Mouse (Mus musculus): ENCODE measurements around the gene Csrp2. TPM values are rescaled to one million over a fixed set of nuclear protein-coding genes. Genes with fewer than 3 reads are reported as not detected.
A peak's percentile ranks its signal among the peaks of the same experiment; 100 is the strongest.

The Csrp2 gene
- 9.4 and 9.7 TPM in 2 replicates for polyA plus RNA-seq (2012; rRNA removed)

GRCm38 (mm10) chr10:110919531-110920343 lies at the start of gene Csrp2:
Gene Csrp2, plus strand, starts transcription at chr10:110919789.
- Histone ChIP-seq H3K4me1 (ENCODE audit: control insufficient read depth, insufficient read depth, insufficient read length) (peaks cover 4% of the 10 kb centered on the region; the same call in 1 of the 2 replicates), H3K27me3 (ENCODE audit: control insufficient read depth, insufficient read depth, low read length) (no peaks in the 10 kb centered on the region), H3K27ac (ENCODE audit: insufficient read depth, low read length) (peak within 1 kb of the TSS; percentile 44), H3K36me3 (ENCODE audit: control insufficient read depth, insufficient read depth, low read length) (no peaks in the 10 kb centered on the region), H3K4me3 (ENCODE audit: extremely low read depth, insufficient read depth, insufficient read length) (peak within 1 kb of the TSS; percentile 71)
- peak; percentile 55 to 79 for DNase-seq (ENCODE audit: low read depth in 1 of 2, low spot score in 2 of 2)
- WGBS = under 1% methylated on average over 67 of the region's 67 CpGs
- no peak for TF ChIP-seq CTCF (IDR thresholded peaks at IDR 0.05; ENCODE audit: extremely low read depth, insufficient read depth, insufficient read length, insufficient replicate concordance)
- TF ChIP-seq POLR2A (IDR thresholded peaks at IDR 0.05; ENCODE audit: low read depth, low read length) = no peak; the same call in 1 of the 2 replicates

- no peaks in the 10 kb centered on the region for H3K36me3 ChIP-seq (ENCODE audit: control insufficient read depth, insufficient read depth, low read length)
- H3K27me3 ChIP-seq (ENCODE audit: control insufficient read depth, insufficient read depth, low read length) = no peaks in the 10 kb centered on the region
- DNase-seq (ENCODE audit: low read depth in 1 of 2, low spot score in 2 of 2) = no peak
- WGBS = 90% methylated on average over 8 of the region's 8 CpGs
- H3K4me3 ChIP-seq (ENCODE audit: extremely low read depth, insufficient read depth, insufficient read length) = no peak overlapping the region
- no peak overlapping the region for H3K27ac ChIP-seq (ENCODE audit: insufficient read depth, low read length)
- H3K4me1 ChIP-seq (ENCODE audit: control insufficient read depth, insufficient read depth, insufficient read length) = no peaks in the 10 kb centered on the region
- TF ChIP-seq CTCF (IDR thresholded peaks at IDR 0.05; ENCODE audit: extremely low read depth, insufficient read depth, insufficient read length, insufficient replicate concordance) (no peak), POLR2A (IDR thresholded peaks at IDR 0.05; ENCODE audit: low read depth, low read length) (no peak)
These were observed 44.7 kb upstream of the Csrp2 start for GRCm38 (mm10) chr10:110874853-110875252.

- Histone ChIP-seq H3K27ac (ENCODE audit: insufficient read depth, low read length) (no peak overlapping the region), H3K4me3 (ENCODE audit: extremely low read depth, insufficient read depth, insufficient read length) (no peak overlapping the region), H3K36me3 (ENCODE audit: control insufficient read depth, insufficient read depth, low read length) (no peaks in the 10 kb centered on the region), H3K27me3 (ENCODE audit: control insufficient read depth, insufficient read depth, low read length) (no peaks in the 10 kb centered on the region), H3K4me1 (ENCODE audit: control insufficient read depth, insufficient read depth, insufficient read length) (no peaks in the 10 kb centered on the region)
- WGBS = 91% methylated on average over 3 of the region's 3 CpGs
- DNase-seq (ENCODE audit: low read depth in 1 of 2, low spot score in 2 of 2) = no peak
- TF ChIP-seq POLR2A (IDR thresholded peaks at IDR 0.05; ENCODE audit: low read depth, low read length) (no peak), CTCF (IDR thresholded peaks at IDR 0.05; ENCODE audit: extremely low read depth, insufficient read depth, insufficient read length, insufficient replicate concordance) (no peak)
These were observed 42.6 kb upstream of the Csrp2 start for GRCm38 (mm10) chr10:110876956-110877355.

- 93% methylated on average over 8 of the region's 8 CpGs for WGBS
- Histone ChIP-seq H3K27me3 (ENCODE audit: control insufficient read depth, insufficient read depth, low read length) (no peaks in the 10 kb centered on the region), H3K4me3 (ENCODE audit: extremely low read depth, insufficient read depth, insufficient read length) (no peak overlapping the region), H3K4me1 (ENCODE audit: control insufficient read depth, insufficient read depth, insufficient read length) (no peaks in the 10 kb centered on the region), H3K27ac (ENCODE audit: insufficient read depth, low read length) (no peak overlapping the region), H3K36me3 (ENCODE audit: control insufficient read depth, insufficient read depth, low read length) (no peaks in the 10 kb centered on the region)
- no peak for DNase-seq (ENCODE audit: low read depth in 1 of 2, low spot score in 2 of 2)
- TF ChIP-seq POLR2A (IDR thresholded peaks at IDR 0.05; ENCODE audit: low read depth, low read length) (no peak), CTCF (IDR thresholded peaks at IDR 0.05; ENCODE audit: extremely low read depth, insufficient read depth, insufficient read length, insufficient replicate concordance) (no peak)
These were observed 41.7 kb upstream of the Csrp2 start for GRCm38 (mm10) chr10:110877851-110878250.

GRCm38 (mm10) chr10:110878641-110879040 lies 40.9 kb upstream of the Csrp2 start:
- Histone ChIP-seq H3K27ac (ENCODE audit: insufficient read depth, low read length) (no peak overlapping the region), H3K4me3 (ENCODE audit: extremely low read depth, insufficient read depth, insufficient read length) (no peak overlapping the region), H3K4me1 (ENCODE audit: control insufficient read depth, insufficient read depth, insufficient read length) (no peaks in the 10 kb centered on the region), H3K36me3 (ENCODE audit: control insufficient read depth, insufficient read depth, low read length) (no peaks in the 10 kb centered on the region), H3K27me3 (ENCODE audit: control insufficient read depth, insufficient read depth, low read length) (no peaks in the 10 kb centered on the region)
- DNase-seq (ENCODE audit: low read depth in 1 of 2, low spot score in 2 of 2) = no peak
- TF ChIP-seq CTCF (IDR thresholded peaks at IDR 0.05; ENCODE audit: extremely low read depth, insufficient read depth, insufficient read length, insufficient replicate concordance) = no peak
- TF ChIP-seq POLR2A (IDR thresholded peaks at IDR 0.05; ENCODE audit: low read depth, low read length) = no peak
- WGBS = 80% methylated on average over 5 of the region's 5 CpGs

GRCm38 (mm10) chr10:110879426-110880066 lies 40.0 kb upstream of the Csrp2 start:
- no peak overlapping the region for H3K4me3 ChIP-seq (ENCODE audit: extremely low read depth, insufficient read depth, insufficient read length)
- DNase-seq (ENCODE audit: low read depth in 1 of 2, low spot score in 2 of 2) = no peak
- H3K36me3 ChIP-seq (ENCODE audit: control insufficient read depth, insufficient read depth, low read length) = no peaks in the 10 kb centered on the region
- no peaks in the 10 kb centered on the region for H3K27me3 ChIP-seq (ENCODE audit: control insufficient read depth, insufficient read depth, low read length)
- no peak overlapping the region for H3K27ac ChIP-seq (ENCODE audit: insufficient read depth, low read length)
- WGBS = 72% methylated on average over 7 of the region's 7 CpGs
- H3K4me1 ChIP-seq (ENCODE audit: control insufficient read depth, insufficient read depth, insufficient read length) = no peaks in the 10 kb centered on the region
- TF ChIP-seq CTCF (IDR thresholded peaks at IDR 0.05; ENCODE audit: extremely low read depth, insufficient read depth, insufficient read length, insufficient replicate concordance) (no peak), POLR2A (IDR thresholded peaks at IDR 0.05; ENCODE audit: low read depth, low read length) (no peak)

Measured in spleen, adult 2 months (tissue).